Mouse (Mus musculus) bone marrow macrophage, adult 2 months (primary cell): Measurements from ENCODE around the gene Ahcyl2. TPM values are rescaled to one million over a fixed set of nuclear protein-coding genes. Genes with fewer than 3 reads are reported as not detected.
A peak's percentile ranks its signal among the peaks of the same experiment; 100 is the strongest.

Experiments used
- H3K27ac ChIP-seq: 2 replicates; pipeline ENCODE4 v1.5.1; 2012; ENCODE audit warnings: low read depth, low read length; ENCODE audit not compliant: insufficient read depth
- H3K4me1 ChIP-seq: 2 replicates; pipeline ENCODE4 v1.6.1; 2012; ENCODE audit warnings: low read length; ENCODE audit not compliant: control insufficient read depth, insufficient read depth
- H3K4me3 ChIP-seq: 2 replicates; pipeline ENCODE4 v1.5.1; 2012; ENCODE audit warnings: mild to moderate bottlenecking, low read length, moderate library complexity; ENCODE audit not compliant: insufficient read depth
- CTCF ChIP-seq: IDR thresholded peaks from 2 replicates; pipeline ENCODE4 v1.5.1; 2012; ENCODE audit warnings: low read depth, mild to moderate bottlenecking, low read length, moderate library complexity
- POLR2A ChIP-seq: IDR thresholded peaks from 2 replicates; pipeline ENCODE4 v1.6.1; 2012; ENCODE audit warnings: mild to moderate bottlenecking, low read depth, low read length, borderline replicate concordance
- polyA plus RNA-seq: library from polyadenylated mRNA; stranded (reverse); fragments of >200 nt; gene quantifications from 2 replicates; pipeline ENCODE4 v1.2.4, GENCODE M21; 2012; ENCODE audit not compliant: missing spikeins, insufficient read depth, insufficient read length

The Ahcyl2 gene
- polyA plus RNA-seq, 1 experiment: 37.8 TPM

GRCm38 (mm10) chr6:29827291-29828242 lies 59.8 kb downstream of the Ahcyl2 start:
- TF ChIP-seq CTCF (no peak), POLR2A (no peak)
- Histone ChIP-seq H3K4me1 (peaks cover 44% of the 10 kb centered on the region), H3K4me3 (no peak overlapping the region), H3K27ac (peak overlapping the region; percentile 73)

DNA sequence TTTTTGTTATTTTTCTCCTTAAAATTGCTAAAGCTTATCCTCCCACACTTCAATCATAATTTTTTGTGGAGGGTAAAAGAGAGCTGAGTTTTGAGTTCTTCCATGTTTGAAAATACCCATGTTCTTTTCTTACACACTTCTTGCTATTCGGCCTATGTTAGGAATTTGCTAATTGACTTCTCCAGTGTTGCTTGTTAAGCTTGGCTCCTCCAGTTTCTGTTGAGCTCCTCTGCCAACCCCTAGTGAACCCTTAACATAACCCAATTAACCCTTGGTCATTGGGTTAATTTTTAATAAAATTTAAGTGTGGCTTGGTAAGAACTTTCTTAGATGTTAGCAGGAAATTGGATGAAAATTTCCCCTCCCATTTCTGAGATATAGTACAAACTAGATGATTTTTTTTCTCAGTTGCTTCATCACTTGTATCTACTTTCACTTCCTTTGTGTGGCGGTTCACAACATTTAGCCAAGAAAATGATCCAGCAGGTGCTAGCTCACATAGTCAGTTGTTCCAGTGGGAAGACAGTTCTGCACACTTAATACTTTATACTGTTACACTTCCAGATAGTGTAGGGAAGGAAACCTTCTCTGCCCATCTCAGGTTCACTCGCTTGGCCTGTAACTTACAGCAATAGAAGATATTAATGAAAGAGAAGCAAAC lies 60.9 kb downstream of the Ahcyl2 start:
- Histone ChIP-seq H3K4me3 (no peak overlapping the region), H3K27ac (peak overlapping the region; percentile 73), H3K4me1 (peaks cover 44% of the 10 kb centered on the region)
- TF ChIP-seq POLR2A: no peak
- no peak for TF ChIP-seq CTCF

- peaks cover 24% of the 10 kb centered on the region for H3K4me1 ChIP-seq
- no peak overlapping the region for H3K27ac ChIP-seq
- no peak overlapping the region for H3K4me3 ChIP-seq
- TF ChIP-seq POLR2A: no peak
- TF ChIP-seq CTCF: no peak
Observed at GRCm38 (mm10) chr6:29832356-29832755, 64.5 kb downstream of the Ahcyl2 start.

DNA sequence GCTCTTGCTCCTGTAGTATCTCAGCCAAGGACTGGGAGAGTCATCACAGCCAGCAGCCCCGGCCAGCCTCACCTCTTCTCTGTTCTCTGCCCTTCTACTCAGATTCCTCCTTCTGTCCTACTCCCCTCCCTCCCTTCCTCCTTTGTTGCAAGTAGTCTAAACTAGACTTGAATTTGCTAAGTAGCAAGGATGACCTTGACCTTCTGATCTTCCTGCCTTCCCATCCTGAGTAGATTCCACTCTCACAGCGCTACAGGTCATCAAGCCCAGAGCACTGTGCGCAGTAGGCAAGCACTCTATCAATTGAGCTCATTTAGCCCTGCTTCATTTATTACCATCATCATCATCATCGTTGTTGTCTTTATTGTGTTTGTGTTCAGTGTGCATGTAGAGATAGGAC lies 65.3 kb downstream of the Ahcyl2 start:
- Histone ChIP-seq H3K4me3 (no peak overlapping the region), H3K4me1 (peaks cover 18% of the 10 kb centered on the region), H3K27ac (no peak overlapping the region)
- TF ChIP-seq POLR2A (no peak), CTCF (no peak)

- Histone ChIP-seq H3K4me1 (peaks cover 15% of the 10 kb centered on the region), H3K4me3 (no peak overlapping the region)
Observed at GRCm38 (mm10) chr6:29833568-29834255, 65.9 kb downstream of the Ahcyl2 start.

GRCm38 (mm10) chr6:29835543-29836177 lies 67.8 kb downstream of the Ahcyl2 start:
- Histone ChIP-seq H3K27ac (no peak overlapping the region), H3K4me3 (no peak overlapping the region), H3K4me1 (peaks cover 11% of the 10 kb centered on the region)
- TF ChIP-seq POLR2A (no peak), CTCF (no peak)

More at GRCm38 (mm10) chr6:29833568-29834255, 65.9 kb downstream of the Ahcyl2 start:
- H3K27ac ChIP-seq: no peak overlapping the region
- TF ChIP-seq CTCF: no peak
- no peak for TF ChIP-seq POLR2A

GRCm38 (mm10) chr6:29837579-29837978 lies 69.8 kb downstream of the Ahcyl2 start:
- TF ChIP-seq CTCF: no peak
- no peak for TF ChIP-seq POLR2A
- H3K4me3 ChIP-seq: no peak overlapping the region
- peaks cover 3% of the 10 kb centered on the region; the same call in 1 of the 2 replicates for H3K4me1 ChIP-seq
- H3K27ac ChIP-seq: no peak overlapping the region

- H3K4me3 ChIP-seq: no peak overlapping the region
- H3K27ac ChIP-seq: no peak overlapping the region
- peaks cover 3% of the 10 kb centered on the region; the same call in 1 of the 2 replicates for H3K4me1 ChIP-seq
- TF ChIP-seq POLR2A (no peak), CTCF (no peak)
Observed at GRCm38 (mm10) chr6:29838531-29838930, 70.7 kb downstream of the Ahcyl2 start.

- TF ChIP-seq POLR2A (no peak), CTCF (no peak)
- Histone ChIP-seq H3K4me3 (no peak overlapping the region), H3K27ac (no peak overlapping the region), H3K4me1 (peaks cover 3% of the 10 kb centered on the region; the same call in 1 of the 2 replicates)
Observed at GRCm38 (mm10) chr6:29840008-29840407, 72.2 kb downstream of the Ahcyl2 start.
